ENCODE assay signal across 16 mouse cellular contexts in genomic region chr7:27598053-27598452, GRCm38 (mm10). TPM values are rescaled to one million over a fixed set of nuclear protein-coding genes. Genes with fewer than 3 reads are reported as not detected.
DNase-seq lines count a peak whose midpoint lies in the region; ATAC-seq lines count a peak whose summit lies in the region.
"Had no signal": no experiment of that assay in that cellular context is flagged by ENCODE, and none has a peak within 500 bp of the region (broad histone marks: within the 10 kb centered on the region; RNA-seq: fewer than 3 reads in every experiment).

No protein-coding gene starts in this region.

- DNase-seq in cerebellum, adult 11 months = peak; percentile 16
- no peak for DNase-seq in cerebellum, postnatal 4 days (ENCODE audit: low spot score in 2 of 2)
- no peak for DNase-seq in heart, postnatal 14 days
- no peak for DNase-seq in limb, embryonic 10.5 days (ENCODE audit: low spot score)
- no peak for DNase-seq in neural tube, embryonic 10.5 days (ENCODE audit: extremely low spot score, low spot score)
- DNase-seq: adrenal gland, adult 2 months; layer of hippocampus, adult 9-11 months; left cerebral cortex, postnatal 4 days; lung, embryonic 14.5 days had no signal

- peak overlapping the region; percentile 86; the same call in 1 of the 2 replicates for H3K27ac ChIP-seq in heart, embryonic 13.5 days (replicated peaks)
- peak overlapping the region; percentile 90; the same call in 1 of the 2 replicates for H3K27ac ChIP-seq in limb, embryonic 15.5 days
- no peak overlapping the region for H3K27ac ChIP-seq in limb, embryonic 10.5 days
- peak overlapping the region; percentile 52 for H3K27ac ChIP-seq in stomach, embryonic 15.5 days
- H3K27ac ChIP-seq: neural tube, embryonic 12.5 days had no signal

- ATAC-seq in heart, embryonic 13.5 days (ENCODE audit: extremely low read depth, insufficient number of reproducible peaks, low FRiP score, low TSS enrichment) = no peak
- ATAC-seq in limb, embryonic 15.5 days (ENCODE audit: insufficient number of reproducible peaks, low FRiP score, low TSS enrichment, low read depth) = no peak
- no peak for ATAC-seq in stomach, embryonic 15.5 days (ENCODE audit: insufficient read depth, low FRiP score, low read depth)

- H3K4me3 ChIP-seq in heart, embryonic 13.5 days = no peak overlapping the region
- no peak overlapping the region for H3K4me3 ChIP-seq in limb, embryonic 15.5 days
- no peak overlapping the region for H3K4me3 ChIP-seq in limb, embryonic 10.5 days
- H3K4me3 ChIP-seq in stomach, embryonic 15.5 days (replicated peaks) = no peak overlapping the region
- H3K4me3 ChIP-seq: forebrain, embryonic 12.5 days; hindbrain, embryonic 12.5 days; neural tube, embryonic 12.5 days had no signal

- H3K4me1 ChIP-seq in heart, embryonic 13.5 days = peaks cover 97% of the 10 kb centered on the region
- H3K4me1 ChIP-seq in limb, embryonic 15.5 days = peaks cover 65% of the 10 kb centered on the region
- H3K4me1 ChIP-seq in limb, embryonic 10.5 days = peaks cover 26% of the 10 kb centered on the region
- H3K4me1 ChIP-seq in stomach, embryonic 15.5 days = peaks cover 26% of the 10 kb centered on the region

- no peaks in the 10 kb centered on the region for H3K9me3 ChIP-seq in heart, embryonic 13.5 days
- no peaks in the 10 kb centered on the region for H3K9me3 ChIP-seq in limb, embryonic 15.5 days
- H3K9me3 ChIP-seq in limb, embryonic 10.5 days (replicated peaks) = no peaks in the 10 kb centered on the region
- H3K9me3 ChIP-seq in stomach, embryonic 15.5 days = no peaks in the 10 kb centered on the region
- H3K9me3 ChIP-seq: forebrain, embryonic 12.5 days; hindbrain, embryonic 12.5 days; neural tube, embryonic 12.5 days had no signal

- peak overlapping the region; percentile 11 for H3K9ac ChIP-seq in heart, embryonic 13.5 days
- no peak overlapping the region for H3K9ac ChIP-seq in limb, embryonic 15.5 days
- H3K9ac ChIP-seq in stomach, embryonic 15.5 days = no peak overlapping the region
- H3K9ac ChIP-seq: forebrain, embryonic 12.5 days; hindbrain, embryonic 12.5 days; neural tube, embryonic 12.5 days had no signal

- H3K27me3 ChIP-seq in heart, embryonic 13.5 days (replicated peaks) = no peaks in the 10 kb centered on the region
- no peaks in the 10 kb centered on the region for H3K27me3 ChIP-seq in limb, embryonic 15.5 days
- no peaks in the 10 kb centered on the region for H3K27me3 ChIP-seq in limb, embryonic 10.5 days (ENCODE audit: low read depth, poor library complexity, severe bottlenecking)
- no peaks in the 10 kb centered on the region for H3K27me3 ChIP-seq in stomach, embryonic 15.5 days (replicated peaks)
- H3K27me3 ChIP-seq: forebrain, embryonic 12.5 days; hindbrain, embryonic 12.5 days; neural tube, embryonic 12.5 days had no signal

- H3K36me3 ChIP-seq in heart, embryonic 13.5 days = 0 out of 2 replicates have a peak, but pooled peaks cover 10% of the 10 kb centered on the region
- peaks cover 10% of the 10 kb centered on the region; the same call in 1 of the 2 replicates for H3K36me3 ChIP-seq in limb, embryonic 15.5 days
- H3K36me3 ChIP-seq in limb, embryonic 10.5 days = peaks cover 23% of the 10 kb centered on the region
- no peaks in the 10 kb centered on the region for H3K36me3 ChIP-seq in stomach, embryonic 15.5 days
- H3K36me3 ChIP-seq: neural tube, embryonic 12.5 days had no signal

- no peak overlapping the region for H3K4me2 ChIP-seq in heart, embryonic 13.5 days
- H3K4me2 ChIP-seq in limb, embryonic 15.5 days = no peak overlapping the region
- H3K4me2 ChIP-seq in stomach, embryonic 15.5 days = peak overlapping the region; percentile 24; the same call in 1 of the 2 replicates
- H3K4me2 ChIP-seq: forebrain, embryonic 12.5 days; hindbrain, embryonic 12.5 days; neural tube, embryonic 12.5 days had no signal

- intact Hi-C loops in heart, postnatal 14 days (cut with DNase I) = no loop called here

- 61% methylated on average over 7 of the region's 7 CpGs for WGBS in heart, embryonic 13.5 days
- whole genome bisulfite sequencing in limb, embryonic 15.5 days = 66% methylated on average over 7 of the region's 7 CpGs
- WGBS in limb, embryonic 10.5 days = 65% methylated on average over 7 of the region's 7 CpGs
- 67% methylated on average over 7 of the region's 7 CpGs for WGBS in stomach, embryonic 15.5 days

RNA-seq across cellular contexts. Expression of gene Akt2, which starts 6.7 kb away (rescaled TPM):
- 72.7 and 73.4 TPM in 2 replicates for polyA plus RNA-seq in heart, embryonic 13.5 days (2015; fragmentation: Nextera tagmentation; extraction: Ambion mirVana)
- total RNA-seq in heart, postnatal 14 days (2021) = 100 to 1,000 TPM; 169 to 170 TPM
- polyA plus RNA-seq in limb, embryonic 15.5 days (2015; fragmentation: Nextera tagmentation; extraction: Ambion mirVana) = 108 and 127 TPM in 2 replicates
- 91.3 and 95.0 TPM in 2 replicates for polyA plus RNA-seq in limb, embryonic 10.5 days (2016; fragmentation: Nextera tagmentation; extraction: Ambion mirVana)
- polyA plus RNA-seq in stomach, embryonic 15.5 days (2015; fragmentation: Nextera tagmentation; extraction: Ambion mirVana) = 77.7 and 82.3 TPM in 2 replicates

RNA-seq across cellular contexts. Expression of gene 2310022A10Rik, which starts 45.0 kb away (rescaled TPM):
- polyA plus RNA-seq in heart, embryonic 13.5 days (2015; fragmentation: Nextera tagmentation; extraction: Ambion mirVana) = 30.6 and 34.5 TPM in 2 replicates
- total RNA-seq in heart, postnatal 14 days (2021) = 10 to 100 TPM; 53.0 to 62.2 TPM
- 32.9 and 39.3 TPM in 2 replicates for polyA plus RNA-seq in limb, embryonic 15.5 days (2015; fragmentation: Nextera tagmentation; extraction: Ambion mirVana)
- 40.8 and 41.2 TPM in 2 replicates for polyA plus RNA-seq in limb, embryonic 10.5 days (2016; fragmentation: Nextera tagmentation; extraction: Ambion mirVana)
- polyA plus RNA-seq in stomach, embryonic 15.5 days (2015; fragmentation: Nextera tagmentation; extraction: Ambion mirVana) = 21.0 and 23.4 TPM in 2 replicates

RNA-seq across cellular contexts. Expression of gene Pld3, which starts 45.0 kb away (rescaled TPM):
- 62.5 and 65.9 TPM in 2 replicates for polyA plus RNA-seq in heart, embryonic 13.5 days (2015; fragmentation: Nextera tagmentation; extraction: Ambion mirVana)
- total RNA-seq in heart, postnatal 14 days (2021) = 10 to 100 TPM; 29.0 to 31.8 TPM
- 134 and 140 TPM in 2 replicates for polyA plus RNA-seq in limb, embryonic 15.5 days (2015; fragmentation: Nextera tagmentation; extraction: Ambion mirVana)
- polyA plus RNA-seq in limb, embryonic 10.5 days (2016; fragmentation: Nextera tagmentation; extraction: Ambion mirVana) = 31.6 and 49.5 TPM in 2 replicates
- 77.5 and 81.0 TPM in 2 replicates for polyA plus RNA-seq in stomach, embryonic 15.5 days (2015; fragmentation: Nextera tagmentation; extraction: Ambion mirVana)

RNA-seq across cellular contexts. Expression of gene Ttc9b, which starts 55.7 kb away (rescaled TPM):
- 0.25 TPM in 1 of 2 replicates, not detected in the other for polyA plus RNA-seq in heart, embryonic 13.5 days (2015; fragmentation: Nextera tagmentation; extraction: Ambion mirVana)
- not detected for total RNA-seq in heart, postnatal 14 days (2021)
- 0.20 TPM in 1 of 2 replicates, not detected in the other for polyA plus RNA-seq in limb, embryonic 15.5 days (2015; fragmentation: Nextera tagmentation; extraction: Ambion mirVana)
- 0.23 TPM in 1 of 2 replicates, not detected in the other for polyA plus RNA-seq in limb, embryonic 10.5 days (2016; fragmentation: Nextera tagmentation; extraction: Ambion mirVana)
- 1.6 and 1.8 TPM in 2 replicates for polyA plus RNA-seq in stomach, embryonic 15.5 days (2015; fragmentation: Nextera tagmentation; extraction: Ambion mirVana)
- total RNA-seq: adrenal gland, adult 2 months; gastrocnemius, adult 8-10 months had no signal
